Mouse (Mus musculus) right cerebral cortex, adult 18-20 months (tissue): ENCODE data around the gene Gnao1.

Experiments
- DNase-seq: peaks from one replicate; pipeline ENCODE4 v3.0.0; 2022; ENCODE audit warnings: mixed read lengths

The Gnao1 gene

GRCm38 (mm10) chr8:93896841-93897551, 87.2 kb downstream of the Gnao1 start:
- no peak for DNase-seq

DNA sequence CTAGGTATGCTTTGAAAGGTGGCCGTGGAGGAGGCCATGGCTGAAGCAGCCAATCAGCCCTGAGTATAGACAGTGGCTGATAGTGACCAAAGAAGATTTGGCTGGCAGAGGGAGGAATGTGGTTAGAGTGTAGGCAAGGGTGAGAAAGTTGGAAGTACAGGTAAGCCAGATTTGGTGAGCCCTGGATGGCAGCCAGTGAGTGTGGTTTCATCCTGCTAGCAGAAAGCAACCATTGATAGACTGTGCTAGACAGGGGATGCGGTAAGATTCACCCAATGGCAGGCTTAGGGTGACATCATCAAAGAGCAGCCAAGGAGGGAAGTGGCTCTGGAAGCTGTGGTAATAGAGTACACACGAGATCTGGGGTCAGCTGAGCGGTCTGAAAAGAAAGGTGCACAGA, 88.8 kb downstream of the Gnao1 start:
- no peak for DNase-seq

- no peak for DNase-seq
Measured at GRCm38 (mm10) chr8:93902040-93902439, 92.3 kb downstream of the Gnao1 start.

GRCm38 (mm10) chr8:93906961-93907360, 97.2 kb downstream of the Gnao1 start:
- no peak for DNase-seq

GRCm38 (mm10) chr8:93907987-93908441, 98.2 kb downstream of the Gnao1 start:
- peak; percentile 65 for DNase-seq

GRCm38 (mm10) chr8:93908546-93908945, 98.8 kb downstream of the Gnao1 start:
- no peak for DNase-seq

- DNase-seq, result no peak
Measured at GRCm38 (mm10) chr8:93911715-93912555, 102.2 kb downstream of the Gnao1 start.

GRCm38 (mm10) chr8:93917859-93918421, 108.2 kb downstream of the Gnao1 start:
- peak; percentile 85 for DNase-seq

GRCm38 (mm10) chr8:93918580-93918979, 108.8 kb downstream of the Gnao1 start:
- no peak for DNase-seq

- no peak for DNase-seq
Measured at GRCm38 (mm10) chr8:93919422-93919821, 109.7 kb downstream of the Gnao1 start.

GRCm38 (mm10) chr8:93919916-93920589, 110.3 kb downstream of the Gnao1 start:
- DNase-seq, result no peak

DNA sequence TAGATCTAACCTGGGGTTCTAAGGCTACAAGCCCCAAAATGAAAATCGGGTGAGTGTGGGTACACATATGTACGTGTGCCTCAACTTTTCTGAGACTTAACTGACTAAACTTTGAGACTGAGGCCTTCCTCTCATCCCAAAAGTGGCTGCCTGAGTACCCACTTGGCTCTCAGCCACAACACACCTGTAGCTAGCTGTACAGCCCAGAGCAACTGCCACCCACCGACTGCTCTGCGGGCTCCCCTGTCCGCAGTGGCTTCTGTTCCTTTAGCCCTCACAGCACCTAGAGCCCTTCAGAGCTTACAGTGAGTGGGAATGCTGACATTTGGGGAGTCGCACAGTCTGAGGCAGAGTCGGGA, 110.8 kb downstream of the Gnao1 start:
- no peak for DNase-seq

DNA sequence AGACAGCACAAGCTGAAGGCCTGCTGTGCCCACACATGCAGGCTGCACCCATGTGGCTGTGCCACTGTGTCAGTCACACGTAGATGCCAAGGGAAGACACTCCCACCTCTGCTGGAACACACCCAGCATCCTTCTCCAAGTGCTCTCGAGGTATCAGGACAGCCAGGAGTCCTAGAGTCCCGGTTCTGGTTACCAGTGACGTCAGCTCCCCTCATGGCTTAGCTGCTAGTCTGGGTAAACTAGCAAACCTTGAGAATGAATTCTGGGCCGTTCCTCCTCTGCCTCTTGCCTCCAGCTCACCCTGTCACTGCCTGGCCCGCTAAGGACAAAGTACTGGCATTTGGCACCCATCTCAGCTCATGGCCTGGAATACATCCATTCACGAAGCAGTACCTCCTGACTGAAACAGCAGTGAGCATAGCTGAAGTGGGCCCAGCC, 114.2 kb downstream of the Gnao1 start:
- DNase-seq, result peak; percentile 90

DNA sequence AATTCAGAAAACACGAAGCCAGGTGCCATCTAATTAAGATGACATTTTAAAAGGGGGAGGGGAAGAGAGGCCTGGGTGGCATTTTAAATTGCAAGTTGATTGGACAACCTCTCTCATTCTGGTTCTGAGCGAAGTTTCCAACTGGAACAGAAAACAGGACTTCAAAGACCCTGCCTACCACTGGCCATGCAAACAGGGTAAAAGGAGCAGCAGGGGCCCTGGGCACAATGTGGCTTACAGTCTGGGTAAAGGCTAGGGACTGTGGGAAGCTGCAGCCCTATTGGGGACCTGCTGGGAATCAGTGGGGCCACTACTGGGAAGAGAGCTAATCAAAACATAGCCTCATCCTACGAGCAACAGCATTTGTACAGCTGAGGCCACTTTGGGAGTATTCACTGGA, 115.7 kb downstream of the Gnao1 start:
- DNase-seq, result no peak

DNA sequence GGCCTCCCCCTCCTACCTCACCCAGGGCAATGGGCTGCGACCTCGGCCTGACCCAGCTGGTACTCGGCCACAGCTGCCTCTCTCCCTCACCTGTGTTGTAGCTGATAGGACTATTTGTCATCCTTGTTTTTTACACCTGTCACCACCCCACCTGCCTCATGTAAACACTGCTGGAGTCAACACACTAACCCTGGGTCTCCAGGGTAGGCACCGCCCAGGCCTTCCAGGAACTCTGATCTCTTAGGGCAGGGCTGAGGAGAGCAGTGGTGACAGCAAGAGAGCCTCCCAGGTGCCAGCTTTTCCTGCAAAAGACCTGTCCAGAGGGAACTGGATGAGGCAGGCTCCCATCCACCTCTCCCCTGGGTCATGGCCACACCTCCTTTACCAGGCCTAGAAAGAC, 119.5 kb downstream of the Gnao1 start:
- DNase-seq, result no peak

DNA sequence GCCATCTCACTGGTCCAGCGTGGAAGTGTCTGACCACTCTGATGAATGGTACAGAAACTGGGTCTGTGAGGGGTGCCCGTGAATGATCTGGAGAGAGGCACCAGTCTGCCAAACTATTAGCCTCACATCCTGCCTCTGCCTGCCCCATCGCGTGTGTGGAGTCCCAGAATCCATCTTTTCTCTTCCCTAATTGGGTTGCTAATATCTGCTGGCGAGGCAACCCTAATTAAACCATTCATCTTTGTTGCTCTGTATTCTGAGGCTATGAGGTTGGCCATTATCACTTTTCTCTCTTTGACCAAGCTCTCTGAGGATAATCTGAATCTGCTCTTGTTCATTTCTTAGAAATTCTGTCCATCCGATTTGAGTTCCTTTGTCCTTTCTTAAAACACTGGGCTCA, 121.6 kb downstream of the Gnao1 start:
- DNase-seq, result no peak

DNA sequence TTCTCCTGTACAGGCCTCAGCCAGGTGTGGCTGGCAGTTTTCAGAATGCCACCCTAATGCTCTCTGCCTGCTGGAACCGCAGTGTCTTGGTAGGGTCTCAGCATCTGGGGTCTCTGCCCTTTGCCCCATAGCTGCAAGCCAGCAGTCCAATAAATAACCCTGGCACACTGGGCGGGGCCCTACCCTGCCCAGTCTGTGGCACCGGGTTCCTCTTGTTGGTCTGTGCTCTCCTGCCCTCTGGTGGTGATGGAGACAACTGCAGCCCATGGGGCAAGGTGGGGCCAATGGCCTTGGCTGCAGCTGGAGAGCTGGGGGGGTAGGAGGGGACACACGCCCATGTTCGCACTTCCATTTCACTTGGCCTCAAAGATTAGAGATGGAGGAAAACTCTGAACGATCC, 123.1 kb downstream of the Gnao1 start:
- peak; percentile 84 for DNase-seq

DNA sequence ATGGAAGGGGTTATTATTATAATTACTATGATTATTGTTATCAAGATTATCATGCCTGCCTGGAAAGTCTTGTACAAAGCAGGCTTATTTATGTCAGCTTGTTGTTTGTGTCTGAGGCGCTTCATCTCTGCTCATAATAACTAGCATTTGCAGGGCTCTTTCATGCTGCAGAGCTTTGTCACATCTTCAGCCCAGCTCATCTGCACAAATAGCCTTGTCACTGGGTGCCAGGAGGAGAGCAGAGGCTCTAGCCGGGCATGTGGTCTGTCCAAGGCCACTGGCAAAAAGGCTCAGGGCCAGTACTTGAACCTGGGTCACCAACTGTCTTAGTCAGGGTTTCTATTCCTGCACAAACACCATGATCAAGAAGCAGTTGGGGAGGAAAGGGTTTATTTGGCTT, 123.5 kb downstream of the Gnao1 start:
- DNase-seq, result no peak

DNA sequence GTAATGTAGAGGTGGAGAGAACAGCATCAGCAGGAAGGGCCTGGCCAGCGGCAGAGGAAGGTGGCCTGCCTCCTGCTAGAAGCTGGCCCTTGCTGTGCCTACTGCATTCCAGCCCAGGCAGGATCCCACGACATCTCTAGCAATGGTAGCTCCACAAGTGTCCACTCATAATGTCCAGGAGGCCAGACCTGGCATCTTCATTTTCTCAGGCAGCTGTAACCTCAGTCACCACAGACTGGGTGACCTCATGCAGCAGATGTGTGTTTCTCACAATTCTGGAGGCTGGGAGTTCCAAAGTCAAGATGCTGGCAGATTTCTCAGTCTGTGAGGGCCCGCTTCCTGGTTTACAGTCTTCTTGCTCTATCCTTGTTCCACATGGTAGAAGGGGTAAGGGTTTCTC, 128.4 kb downstream of the Gnao1 start:
- DNase-seq, result no peak

- DNase-seq, result peak; percentile 53
Measured at GRCm38 (mm10) chr8:93940542-93941423, 131.0 kb downstream of the Gnao1 start.

DNA sequence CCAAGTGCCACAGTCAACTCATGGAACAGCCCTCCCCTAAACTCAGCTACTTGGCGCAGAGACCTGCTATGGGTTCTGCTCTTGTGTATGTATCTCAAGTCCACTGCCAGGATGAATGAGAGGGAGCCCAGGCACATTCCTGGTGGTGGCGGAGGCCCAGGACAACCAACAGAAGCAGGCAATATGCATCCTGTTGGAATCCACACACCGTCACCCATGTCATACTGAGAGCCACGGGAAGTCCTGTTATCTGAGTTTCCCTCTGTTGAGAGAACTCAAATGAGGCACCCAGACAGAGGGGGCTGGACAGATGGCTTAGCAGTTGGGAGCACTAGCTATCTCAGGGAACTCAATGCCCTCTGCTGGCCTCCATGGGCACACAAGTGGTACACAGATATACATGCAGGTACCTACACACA, 131.9 kb downstream of the Gnao1 start:
- no peak for DNase-seq

- no peak for DNase-seq
Measured at GRCm38 (mm10) chr8:93945781-93946180, 136.0 kb downstream of the Gnao1 start.
